Mouse (Mus musculus) liver, postnatal 0 days (tissue): ENCODE data around the gene Pde4dip. TPM values are rescaled to one million over a fixed set of nuclear protein-coding genes. Genes with fewer than 3 reads are reported as not detected.
A peak's percentile ranks its signal among the peaks of the same experiment; 100 is the strongest.

ENCODE experiments used
- ATAC-seq: fragments of 200-750 bp; cut with Nextera tagmentation; 2 replicates; pipeline ENCODE4 v1.8.0; 2017; ENCODE audit warnings: mild to moderate bottlenecking, moderate library complexity
- DNase-seq: peaks from one replicate; pipeline ENCODE4 v3.0.0-alpha.2; 2016
- H3K27ac ChIP-seq: fragments of 300-500 bp; sonication (generic); 2 replicates; pipeline ENCODE4 v1.5.1; 2014; ENCODE audit warnings: antibody characterized with exemption, moderate library complexity, mild to moderate bottlenecking, low read depth
- H3K27me3 ChIP-seq: fragments of 300-500 bp; sonication (generic); 2 replicates; pipeline ENCODE4 v1.6.1; 2014; ENCODE audit warnings: low read length, control low read depth, mixed read lengths; ENCODE audit not compliant: insufficient read depth
- H3K36me3 ChIP-seq: fragments of 300-500 bp; sonication (generic); replicated peaks from 2 replicates; pipeline ENCODE4 v1.6.1; 2014; ENCODE audit warnings: mild to moderate bottlenecking, control low read depth, low read length, moderate library complexity, mixed read lengths; ENCODE audit not compliant: insufficient read depth
- H3K4me1 ChIP-seq: fragments of 300-500 bp; sonication (generic); 2 replicates; pipeline ENCODE4 v1.6.1; 2014; ENCODE audit warnings: antibody characterized with exemption, mild to moderate bottlenecking, control low read depth; ENCODE audit not compliant: insufficient read depth
- H3K4me2 ChIP-seq: fragments of 300-500 bp; sonication (generic); 2 replicates; pipeline ENCODE4 v1.6.1; 2014; ENCODE audit warnings: low read depth, mild to moderate bottlenecking, low read length, moderate library complexity, mixed read lengths
- H3K4me3 ChIP-seq: fragments of 300-500 bp; sonication (generic); 2 replicates; pipeline ENCODE4 v1.5.1; 2014; ENCODE audit warnings: low read depth, low read length
- H3K9ac ChIP-seq: fragments of 300-500 bp; sonication (generic); replicated peaks from 2 replicates; pipeline ENCODE4 v1.6.1; 2014; ENCODE audit warnings: mild to moderate bottlenecking, moderate library complexity
- H3K9me3 ChIP-seq: fragments of 300-500 bp; sonication (generic); 2 replicates; pipeline ENCODE4 v1.6.1; 2016; ENCODE audit warnings: mild to moderate bottlenecking, control low read depth, low read length, mixed read lengths
- CTCF ChIP-seq: sonication (generic); IDR thresholded peaks from 2 replicates; pipeline ENCODE4 v1.5.1; 2016; ENCODE audit warnings: antibody characterized with exemption, low read depth
- EP300 ChIP-seq: IDR thresholded peaks from 2 replicates; pipeline ENCODE4 v1.6.1; 2016; ENCODE audit warnings: antibody characterized with exemption, low read depth, mild to moderate bottlenecking
- WGBS: fragments of 180-500 bp; shearing (Covaris S2); extraction: QIAGEN DNeasy Blood & Tissue Kit; methylation state at CpG from one replicate; pipeline ENCODE4 v1.1.7; 2014; ENCODE audit not compliant: insufficient replicate concordance; 5-methylcytosine and 5-hydroxymethylcytosine counted together
- polyA plus RNA-seq: library from polyadenylated mRNA; unstranded; fragments of >200 nt; fragmentation: Nextera tagmentation; extraction: Ambion mirVana; gene quantifications from 2 replicates; pipeline ENCODE4 v1.2.1, GENCODE M21; 2015

Pde4dip gene
- polyA plus RNA-seq, 1 experiment from 2014 or later = 8.1 TPM

DNA sequence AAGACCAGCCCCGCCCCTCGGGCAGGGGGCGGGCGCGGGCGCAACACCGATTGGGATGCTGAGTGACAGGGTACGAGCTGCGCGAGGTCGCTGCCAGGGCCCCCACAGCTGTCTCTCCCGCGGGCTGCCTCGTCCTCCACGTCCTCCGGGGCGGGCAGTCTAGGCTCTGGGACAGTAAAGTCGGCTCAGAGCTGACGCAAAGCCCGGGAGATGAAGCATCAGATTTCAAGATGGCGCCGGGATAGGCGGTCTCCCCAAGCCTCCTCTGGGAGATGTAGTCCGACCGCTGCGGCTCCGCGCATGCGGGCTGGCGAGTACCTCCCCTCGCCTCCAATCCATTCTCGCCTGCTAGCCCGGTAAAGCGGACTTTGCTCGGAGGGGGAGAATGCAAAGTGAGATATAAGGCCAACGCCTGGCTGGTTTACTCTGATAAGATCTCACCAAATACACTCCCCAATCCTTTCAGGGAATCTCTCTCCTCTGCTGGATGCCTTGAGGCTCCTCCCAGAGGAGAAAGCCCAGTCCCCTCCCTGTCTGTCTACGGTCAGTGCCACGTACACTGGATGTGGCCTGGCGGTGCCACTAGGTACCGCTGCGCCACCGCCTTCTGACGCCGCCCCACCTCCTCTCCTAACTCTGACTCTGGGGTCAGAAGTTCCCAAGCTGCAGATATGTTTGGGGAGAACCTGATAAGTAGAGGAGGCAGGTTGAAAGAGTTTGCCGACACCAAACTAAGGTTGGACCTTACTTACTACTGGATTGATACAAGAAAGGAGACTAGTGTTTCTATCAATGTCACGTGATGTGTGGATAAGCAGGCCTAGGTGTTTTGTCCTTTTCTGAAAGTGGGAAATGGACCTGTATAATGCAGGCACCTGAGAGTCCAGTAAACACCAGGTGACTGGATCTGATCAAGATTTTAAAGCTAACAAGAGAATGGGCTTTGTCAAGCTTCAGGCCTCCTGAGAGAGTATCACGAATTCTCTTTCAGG lies 120.4 kb downstream of the Pde4dip start:
- Histone ChIP-seq H3K9me3 (no peaks in the 10 kb centered on the region), H3K27ac (peak overlapping the region; percentile 84), H3K4me3 (peak overlapping the region; percentile 81), H3K4me2 (peak overlapping the region; percentile 90), H3K27me3 (0 out of 2 replicates have a peak, but pooled peaks cover 6% of the 10 kb centered on the region), H3K4me1 (0 out of 2 replicates have a peak, but pooled peaks cover 3% of the 10 kb centered on the region), H3K9ac (peak overlapping the region; percentile 72), H3K36me3 (no peaks in the 10 kb centered on the region)
- peak; percentile 95 for ATAC-seq
- TF ChIP-seq EP300 (peak; percentile 38; the same call in 1 of the 2 replicates), CTCF (peak; percentile 67)
- WGBS = 3% methylated on average over 47 of the region's 47 CpGs
- peak; percentile 87 for DNase-seq

DNA sequence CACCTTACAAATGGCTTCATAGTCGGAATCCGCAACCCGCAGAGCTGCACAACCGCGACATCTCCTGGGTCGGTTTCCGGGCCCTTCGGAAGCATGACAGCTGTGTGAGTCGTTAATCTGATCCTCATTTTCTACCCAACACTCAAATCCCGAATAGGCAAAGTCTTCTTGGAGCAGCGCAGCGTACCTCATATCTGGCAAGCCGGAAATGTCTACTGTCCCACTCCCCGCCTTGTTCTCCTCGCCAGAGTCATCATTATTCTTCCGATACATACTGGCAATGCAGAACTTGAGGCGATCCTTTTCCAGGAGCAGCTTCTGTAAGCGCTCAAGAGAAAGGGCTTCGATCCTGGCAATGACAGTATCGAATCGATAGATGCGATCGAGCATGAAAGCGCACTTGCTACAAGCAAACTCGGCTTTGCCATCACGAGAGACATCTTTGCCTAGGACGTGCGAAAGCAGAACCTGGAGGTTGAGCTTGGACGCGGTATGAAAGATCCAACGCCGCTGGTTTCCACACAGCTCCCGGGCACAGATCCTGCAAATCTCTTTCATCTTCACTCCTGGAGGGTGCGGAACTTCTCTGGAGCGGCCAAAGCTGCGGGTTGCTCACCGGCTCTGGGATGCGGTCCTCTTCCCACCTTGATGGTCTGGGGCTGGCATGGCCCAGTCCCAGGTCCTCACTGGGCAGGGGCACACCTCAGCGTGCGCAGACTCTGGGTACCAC lies 121.3 kb downstream of the Pde4dip start:
- ATAC-seq = no peak; the same call in 1 of the 2 replicates
- DNase-seq = no peak
- TF ChIP-seq CTCF (no peak), EP300 (no peak)
- peaks cover 4% of the 10 kb centered on the region; the same call in 1 of the 2 replicates for H3K4me1 ChIP-seq
- WGBS = 4% methylated on average over 40 of the region's 40 CpGs
- peak overlapping the region; percentile 81 for H3K4me3 ChIP-seq
- 0 out of 2 replicates have a peak, but pooled peaks cover 6% of the 10 kb centered on the region for H3K27me3 ChIP-seq
- H3K9ac ChIP-seq = peak overlapping the region; percentile 72
- peak overlapping the region; percentile 90 for H3K4me2 ChIP-seq
- H3K36me3 ChIP-seq = no peaks in the 10 kb centered on the region
- H3K27ac ChIP-seq = peak overlapping the region; percentile 84
- H3K9me3 ChIP-seq = no peaks in the 10 kb centered on the region

DNA sequence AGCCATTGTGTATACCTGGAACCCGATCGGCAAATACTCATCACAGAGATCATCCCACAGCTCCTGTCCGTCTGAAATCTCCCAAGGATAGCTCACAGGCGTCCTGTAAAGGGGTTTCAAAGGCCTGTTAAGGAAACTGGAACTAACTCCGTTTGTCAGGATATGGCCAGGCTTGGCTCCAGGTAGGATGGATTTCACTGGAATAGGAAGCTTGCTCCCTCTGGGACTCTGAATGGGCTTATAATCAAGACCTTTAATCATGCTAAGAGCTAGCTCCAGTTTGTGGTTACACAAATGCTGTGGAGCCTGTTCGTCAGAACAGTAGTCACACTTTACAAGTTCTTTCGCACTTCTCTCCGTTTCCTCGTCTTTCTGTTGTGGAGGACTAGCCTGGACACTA lies 122.0 kb downstream of the Pde4dip start:
- TF ChIP-seq CTCF = no peak
- no peak for TF ChIP-seq EP300
- Histone ChIP-seq H3K4me1 (peaks cover 7% of the 10 kb centered on the region; the same call in 1 of the 2 replicates), H3K9me3 (no peaks in the 10 kb centered on the region), H3K4me3 (peak overlapping the region; percentile 81), H3K4me2 (peak overlapping the region; percentile 90), H3K27ac (no peak overlapping the region), H3K36me3 (no peaks in the 10 kb centered on the region), H3K27me3 (0 out of 2 replicates have a peak, but pooled peaks cover 6% of the 10 kb centered on the region), H3K9ac (no peak overlapping the region)
- ATAC-seq = no peak
- DNase-seq = no peak
- WGBS = 53% methylated on average over 9 of the region's 9 CpGs

DNA sequence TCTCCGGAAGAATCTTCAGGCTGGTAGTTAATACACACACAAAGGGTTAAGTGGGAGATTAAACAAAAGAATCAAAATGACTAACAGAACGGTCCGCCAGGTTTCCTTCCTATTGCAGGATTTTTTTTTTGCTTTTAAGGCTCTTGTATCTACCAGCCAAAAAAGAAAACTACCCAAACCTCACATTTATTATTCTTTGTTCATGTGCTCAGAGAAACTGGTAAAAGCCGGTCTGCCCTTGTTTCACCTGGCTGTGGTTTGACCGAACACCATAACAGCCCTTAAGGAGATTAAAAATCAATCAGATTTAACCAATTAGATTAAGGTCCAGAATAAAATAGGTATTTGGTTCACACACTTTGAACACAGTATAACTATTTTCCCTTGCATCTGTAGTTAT lies 124.4 kb downstream of the Pde4dip start:
- no peak for ATAC-seq
- no peak for DNase-seq
- H3K9ac ChIP-seq = no peak overlapping the region
- H3K4me2 ChIP-seq = no peak overlapping the region; the same call in 1 of the 2 replicates
- no peak for TF ChIP-seq EP300
- TF ChIP-seq CTCF = no peak
- H3K4me3 ChIP-seq = no peak overlapping the region
- no peak overlapping the region for H3K27ac ChIP-seq
- H3K36me3 ChIP-seq = no peaks in the 10 kb centered on the region
- 63% methylated on average over 5 of the region's 5 CpGs for WGBS
- no peaks in the 10 kb centered on the region for H3K9me3 ChIP-seq
- 0 out of 2 replicates have a peak, but pooled peaks cover 6% of the 10 kb centered on the region for H3K27me3 ChIP-seq
- peaks cover 11% of the 10 kb centered on the region for H3K4me1 ChIP-seq

DNA sequence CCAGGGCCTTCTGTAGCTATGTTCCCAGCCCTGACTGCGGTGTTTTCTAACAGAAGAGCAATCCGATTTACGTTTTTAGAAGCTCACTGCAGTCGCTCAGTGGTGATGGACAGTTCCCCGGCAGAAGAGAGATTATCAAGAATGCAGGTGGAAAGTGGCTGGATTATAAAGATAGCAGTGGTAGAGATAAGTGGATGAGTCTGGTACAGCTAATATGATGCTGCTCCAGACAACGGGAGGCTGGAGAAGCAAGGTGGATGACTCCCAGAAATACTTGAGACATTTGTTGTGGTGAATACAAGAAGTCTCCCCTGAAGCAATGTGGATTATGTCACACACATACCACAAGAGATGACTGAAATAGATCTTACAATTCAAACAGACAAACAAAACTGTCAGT lies 126.6 kb downstream of the Pde4dip start:
- WGBS = 74% methylated on average over 6 of the region's 6 CpGs

More for the DNA sequence above, 126.6 kb downstream of the Pde4dip start:
- H3K9ac ChIP-seq = no peak overlapping the region
- H3K27me3 ChIP-seq = 0 out of 2 replicates have a peak, but pooled peaks cover 2% of the 10 kb centered on the region
- no peaks in the 10 kb centered on the region for H3K9me3 ChIP-seq
- no peak overlapping the region for H3K4me3 ChIP-seq
- DNase-seq (no peak), ATAC-seq (no peak)
- H3K27ac ChIP-seq = no peak overlapping the region
- no peak overlapping the region for H3K4me2 ChIP-seq
- H3K4me1 ChIP-seq = peaks cover 14% of the 10 kb centered on the region
- TF ChIP-seq CTCF (no peak), EP300 (no peak)
- H3K36me3 ChIP-seq = peaks cover 5% of the 10 kb centered on the region; the same call in 1 of the 2 replicates
